Mouse (Mus musculus) kidney, embryonic 14.5 days (tissue): ENCODE measurements around the gene Acaca. TPM values are rescaled to one million over a fixed set of nuclear protein-coding genes. Genes with fewer than 3 reads are reported as not detected.

ENCODE experiments used
- ATAC-seq: fragments of 200-750 bp; cut with Nextera tagmentation; 2 replicates; pipeline ENCODE4 v1.8.0; 2017; ENCODE audit warnings: moderate number of reproducible peaks, mild to moderate bottlenecking, moderate TSS enrichment, moderate library complexity; ENCODE audit not compliant: low FRiP score, low TSS enrichment
- H3K27ac ChIP-seq: fragments of 300-500 bp; sonication (generic); 2 replicates; pipeline ENCODE4 v1.5.1; 2014; ENCODE audit warnings: low read depth, mild to moderate bottlenecking, low read length, moderate library complexity, mixed read lengths
- H3K27me3 ChIP-seq: fragments of 300-500 bp; sonication (generic); 2 replicates; pipeline ENCODE4 v1.6.1; 2014; ENCODE audit warnings: mild to moderate bottlenecking, low read length; ENCODE audit not compliant: control insufficient read depth, insufficient read depth
- H3K36me3 ChIP-seq: fragments of 300-500 bp; sonication (generic); 2 replicates; pipeline ENCODE4 v1.6.1; 2014; ENCODE audit warnings: low read length, mixed read lengths; ENCODE audit not compliant: control insufficient read depth, insufficient read depth
- H3K4me1 ChIP-seq: fragments of 300-500 bp; sonication (generic); 2 replicates; pipeline ENCODE4 v1.6.1; 2014; ENCODE audit warnings: low read length, mixed read lengths; ENCODE audit not compliant: control insufficient read depth, insufficient read depth
- H3K4me2 ChIP-seq: fragments of 300-500 bp; sonication (generic); replicated peaks from 2 replicates; pipeline ENCODE4 v1.6.1; 2014; ENCODE audit warnings: low read depth, mild to moderate bottlenecking, low read length
- H3K4me3 ChIP-seq: fragments of 300-500 bp; sonication (generic); 2 replicates; pipeline ENCODE4 v1.5.1; 2014; ENCODE audit warnings: mild to moderate bottlenecking, low read length
- H3K9ac ChIP-seq: fragments of 300-500 bp; sonication (generic); 2 replicates; pipeline ENCODE4 v1.6.1; 2014; ENCODE audit warnings: low read depth, mild to moderate bottlenecking, low read length, moderate library complexity
- H3K9me3 ChIP-seq: fragments of 300-500 bp; sonication (generic); 2 replicates; pipeline ENCODE4 v1.6.1; 2016; ENCODE audit warnings: low read length; ENCODE audit not compliant: control insufficient read depth
- WGBS: fragments of 180-500 bp; shearing (Covaris S2); extraction: QIAGEN DNeasy Blood & Tissue Kit; methylation state at CpG from one replicate; pipeline ENCODE4 v1.1.7; 2014; 5-methylcytosine and 5-hydroxymethylcytosine counted together
- polyA plus RNA-seq: library from polyadenylated mRNA; unstranded; fragments of >200 nt; fragmentation: Nextera tagmentation; extraction: Ambion mirVana; gene quantifications from 2 replicates; pipeline ENCODE4 v1.2.1, GENCODE M21; 2014

Acaca gene
- polyA plus RNA-seq, 1 experiment from 2014 or later, result 18.1 TPM

DNA sequence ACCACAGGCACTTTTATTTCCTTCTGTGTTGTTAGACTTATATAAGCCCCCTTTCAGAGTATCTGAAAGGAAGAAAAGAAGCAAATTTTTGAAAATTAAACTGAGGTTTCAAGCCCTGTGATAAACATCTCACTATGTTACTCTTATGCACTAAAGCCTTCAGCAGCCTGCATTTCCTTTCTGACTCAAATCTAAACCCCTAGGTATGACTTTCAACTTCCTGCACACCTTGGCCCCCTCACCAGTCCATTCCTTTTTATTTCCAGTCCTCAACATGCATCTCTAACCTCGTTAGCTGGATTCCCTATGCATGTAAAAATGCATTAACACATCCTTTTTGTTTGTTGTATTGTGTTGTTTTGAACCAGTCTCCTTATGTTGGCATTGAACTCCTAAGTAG lies 123.0 kb downstream of the Acaca start:
- H3K9ac ChIP-seq, result no peak overlapping the region
- no peak for ATAC-seq
- H3K27ac ChIP-seq, result no peak overlapping the region
- H3K9me3 ChIP-seq, result no peaks in the 10 kb centered on the region
- peaks cover 33% of the 10 kb centered on the region; the same call in 1 of the 2 replicates for H3K36me3 ChIP-seq
- H3K27me3 ChIP-seq, result no peaks in the 10 kb centered on the region
- H3K4me1 ChIP-seq, result no peaks in the 10 kb centered on the region
- 93% methylated on average over 1 of the region's 1 CpGs for WGBS
- no peak overlapping the region for H3K4me3 ChIP-seq
- no peak overlapping the region for H3K4me2 ChIP-seq

DNA sequence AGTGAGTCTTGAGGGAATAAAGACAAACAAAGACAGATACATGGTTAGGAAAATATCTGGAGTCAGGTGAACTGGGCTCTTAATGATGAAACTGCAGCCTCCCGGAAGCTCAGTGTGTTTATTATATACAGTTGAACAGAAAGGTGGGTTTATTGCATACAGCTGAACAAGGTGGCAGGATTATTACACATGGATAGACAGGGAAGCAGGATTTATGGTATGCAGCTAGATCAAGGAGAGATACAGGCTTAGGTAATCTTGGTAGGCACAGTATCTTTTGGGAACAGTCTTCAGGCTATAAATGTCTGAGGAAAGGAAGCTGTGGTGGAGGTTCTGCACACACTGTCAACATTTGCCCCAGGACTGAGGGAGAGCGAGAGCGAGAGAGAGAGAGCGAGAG lies 126.4 kb downstream of the Acaca start:
- H3K27ac ChIP-seq, result no peak overlapping the region
- no peak overlapping the region for H3K4me2 ChIP-seq
- no peak for ATAC-seq
- H3K9ac ChIP-seq, result no peak overlapping the region
- peaks cover 36% of the 10 kb centered on the region; the same call in 1 of the 2 replicates for H3K36me3 ChIP-seq
- no peaks in the 10 kb centered on the region for H3K9me3 ChIP-seq
- H3K27me3 ChIP-seq, result no peaks in the 10 kb centered on the region
- H3K4me3 ChIP-seq, result no peak overlapping the region
- WGBS, result 92% methylated on average over 4 of the region's 4 CpGs
- no peaks in the 10 kb centered on the region for H3K4me1 ChIP-seq

DNA sequence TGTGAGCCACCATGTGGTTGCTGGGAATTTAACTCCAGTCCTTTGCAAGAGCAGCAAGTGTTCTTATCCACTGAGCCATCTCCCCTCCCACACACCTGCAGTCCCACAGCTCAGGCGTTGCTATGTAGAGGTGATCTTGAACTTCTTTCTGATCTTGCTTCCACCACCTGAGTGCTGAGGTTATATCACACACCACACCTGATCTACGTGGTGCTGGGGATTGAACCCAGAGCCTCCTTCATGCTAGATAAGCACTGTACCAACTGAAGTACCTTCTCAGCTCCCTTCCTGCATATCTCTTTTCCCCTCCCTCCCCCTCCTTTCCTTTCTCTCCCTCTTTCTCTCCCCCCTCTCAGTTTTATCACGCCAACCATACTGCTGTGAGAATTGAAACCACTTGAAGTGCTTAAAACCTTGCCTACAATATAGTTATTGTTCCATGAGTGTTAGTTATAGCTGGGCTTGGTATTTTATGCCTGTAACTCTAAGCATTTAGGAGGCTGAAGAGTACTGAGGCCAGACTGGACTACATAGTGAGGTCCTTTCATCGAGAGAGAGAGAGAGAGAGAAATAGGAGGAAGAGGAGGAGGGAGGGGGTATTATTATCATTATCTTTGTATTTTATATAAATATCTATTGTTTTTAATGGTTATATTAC lies 128.7 kb downstream of the Acaca start:
- Histone ChIP-seq H3K9ac (no peak overlapping the region), H3K36me3 (peaks cover 31% of the 10 kb centered on the region), H3K9me3 (no peaks in the 10 kb centered on the region), H3K27me3 (no peaks in the 10 kb centered on the region), H3K4me1 (no peaks in the 10 kb centered on the region), H3K27ac (no peak overlapping the region), H3K4me3 (no peak overlapping the region), H3K4me2 (no peak overlapping the region)
- 84% methylated on average over 4 of the region's 4 CpGs for WGBS
- no peak for ATAC-seq

DNA sequence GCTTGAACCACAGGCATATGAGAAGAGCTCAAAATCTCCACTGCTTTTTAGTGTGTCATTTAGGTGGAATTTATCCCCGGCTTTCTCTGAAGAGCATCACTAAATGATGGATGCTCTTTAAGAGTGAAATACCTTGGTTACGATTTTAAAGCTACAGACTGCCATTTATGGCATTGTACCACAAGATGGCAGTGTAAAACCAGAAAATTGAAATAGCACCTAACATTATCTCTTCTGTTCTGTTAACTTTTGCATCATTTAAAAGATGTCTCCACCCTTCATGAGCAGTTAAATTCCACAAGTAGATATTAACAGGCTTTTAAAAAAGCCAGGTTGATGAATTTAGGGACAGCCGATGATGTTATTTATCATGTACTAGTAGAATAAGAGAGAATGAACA lies 135.0 kb downstream of the Acaca start:
- 68% methylated on average over 3 of the region's 3 CpGs for whole genome bisulfite sequencing
- ATAC-seq, result no peak
- no peaks in the 10 kb centered on the region for H3K9me3 ChIP-seq
- no peaks in the 10 kb centered on the region for H3K4me1 ChIP-seq
- H3K9ac ChIP-seq, result no peak overlapping the region
- H3K27me3 ChIP-seq, result no peaks in the 10 kb centered on the region
- no peak overlapping the region for H3K4me2 ChIP-seq
- no peak overlapping the region for H3K27ac ChIP-seq
- peaks cover 37% of the 10 kb centered on the region for H3K36me3 ChIP-seq
- H3K4me3 ChIP-seq, result no peak overlapping the region

DNA sequence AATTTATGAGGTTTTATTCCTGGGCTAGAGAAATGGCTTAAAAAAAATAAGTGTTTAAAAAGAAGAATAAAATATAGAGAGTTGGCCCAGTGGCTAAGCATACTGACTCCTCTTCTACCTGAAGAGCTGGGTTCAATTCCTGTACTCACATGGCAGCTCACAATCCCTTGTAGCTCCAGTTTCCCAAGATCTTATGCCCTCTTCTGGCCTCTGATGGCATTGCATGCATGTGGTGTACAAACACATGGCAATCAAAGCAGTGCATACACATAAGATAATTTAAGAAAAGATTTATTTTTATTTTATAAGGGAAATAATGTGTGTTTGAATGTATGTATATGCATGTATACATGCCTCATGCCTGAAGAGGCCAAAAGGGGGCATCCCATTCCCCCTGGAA lies 138.6 kb downstream of the Acaca start:
- no peaks in the 10 kb centered on the region for H3K27me3 ChIP-seq
- no peak overlapping the region for H3K27ac ChIP-seq
- H3K4me1 ChIP-seq, result no peaks in the 10 kb centered on the region
- H3K9ac ChIP-seq, result no peak overlapping the region
- H3K36me3 ChIP-seq, result peaks cover 28% of the 10 kb centered on the region
- no peak for ATAC-seq
- H3K4me3 ChIP-seq, result no peak overlapping the region
- H3K9me3 ChIP-seq, result no peaks in the 10 kb centered on the region
- no peak overlapping the region for H3K4me2 ChIP-seq

DNA sequence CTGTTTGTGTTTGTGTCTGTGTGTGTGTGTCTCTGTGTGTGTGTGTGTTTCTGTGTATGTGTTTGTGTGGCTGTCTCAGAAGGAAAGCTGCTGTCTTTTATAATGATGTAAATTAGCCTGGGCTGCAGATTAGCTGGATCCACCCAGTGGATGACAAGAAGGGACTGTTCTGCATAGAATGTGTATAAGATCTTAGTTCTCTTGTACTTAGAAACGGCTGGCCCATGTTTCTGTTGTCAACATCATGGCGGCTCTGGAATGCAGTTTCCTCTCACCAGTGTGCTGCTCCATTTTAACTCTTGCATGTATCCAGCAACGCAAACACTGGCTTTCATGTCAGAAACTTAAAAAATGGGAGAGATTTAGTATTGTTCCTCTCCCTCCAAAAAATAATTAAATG lies 141.0 kb downstream of the Acaca start:
- Histone ChIP-seq H3K4me3 (no peak overlapping the region), H3K9me3 (no peaks in the 10 kb centered on the region), H3K27me3 (no peaks in the 10 kb centered on the region), H3K4me1 (no peaks in the 10 kb centered on the region), H3K36me3 (peaks cover 12% of the 10 kb centered on the region; the same call in 1 of the 2 replicates), H3K4me2 (no peak overlapping the region), H3K27ac (no peak overlapping the region), H3K9ac (no peak overlapping the region)
- WGBS, result 73% methylated on average over 3 of the region's 3 CpGs
- no peak for ATAC-seq

DNA sequence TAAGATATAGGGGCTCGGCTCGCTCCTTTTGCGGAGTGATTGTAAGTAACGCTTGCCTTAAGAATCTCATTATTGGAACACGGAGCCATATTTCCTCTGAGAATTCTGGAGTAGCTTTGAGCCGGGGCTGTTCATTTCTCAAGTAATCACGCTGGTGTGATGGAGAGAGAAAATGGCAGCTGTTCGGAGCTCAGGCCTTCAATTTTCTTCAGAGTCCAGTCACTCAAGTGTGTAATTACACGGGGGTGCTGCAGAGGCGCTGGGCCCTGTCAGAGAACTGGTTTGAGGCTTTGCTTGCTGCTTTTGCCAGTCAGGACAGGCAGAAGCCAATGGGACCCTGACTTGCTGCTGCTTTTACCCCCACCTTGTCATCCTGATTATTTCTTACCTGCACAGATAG lies 142.5 kb downstream of the Acaca start:
- Histone ChIP-seq H3K4me1 (no peaks in the 10 kb centered on the region), H3K36me3 (peaks cover 7% of the 10 kb centered on the region; the same call in 1 of the 2 replicates), H3K9ac (no peak overlapping the region), H3K27ac (no peak overlapping the region), H3K4me3 (no peak overlapping the region), H3K4me2 (no peak overlapping the region), H3K27me3 (no peaks in the 10 kb centered on the region), H3K9me3 (no peaks in the 10 kb centered on the region)
- no peak for ATAC-seq
- WGBS, result 52% methylated on average over 10 of the region's 10 CpGs

DNA sequence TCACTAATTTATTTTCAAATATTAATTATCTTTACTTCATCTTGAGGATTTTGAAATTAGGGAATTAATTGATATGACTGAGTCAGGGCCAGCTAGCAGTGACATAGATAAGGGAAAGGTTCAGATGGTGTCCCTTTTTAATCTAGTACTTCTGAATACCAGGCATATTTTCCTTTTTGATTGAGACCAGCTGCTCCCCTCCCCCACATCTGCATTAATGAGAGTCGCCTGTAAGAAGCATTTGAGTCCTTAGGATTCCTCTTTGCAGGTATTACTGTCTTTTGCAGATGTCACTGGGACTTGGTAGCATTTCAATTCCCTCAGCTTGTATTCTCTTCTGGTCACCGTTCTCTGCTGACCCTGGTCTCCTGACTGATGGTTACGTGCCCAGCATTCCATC lies 143.1 kb downstream of the Acaca start:
- Histone ChIP-seq H3K4me3 (no peak overlapping the region), H3K27ac (no peak overlapping the region), H3K36me3 (peaks cover 7% of the 10 kb centered on the region; the same call in 1 of the 2 replicates), H3K27me3 (no peaks in the 10 kb centered on the region), H3K4me2 (no peak overlapping the region), H3K4me1 (no peaks in the 10 kb centered on the region), H3K9me3 (no peaks in the 10 kb centered on the region), H3K9ac (no peak overlapping the region)
- no peak for ATAC-seq
- WGBS, result 86% methylated on average over 3 of the region's 3 CpGs

DNA sequence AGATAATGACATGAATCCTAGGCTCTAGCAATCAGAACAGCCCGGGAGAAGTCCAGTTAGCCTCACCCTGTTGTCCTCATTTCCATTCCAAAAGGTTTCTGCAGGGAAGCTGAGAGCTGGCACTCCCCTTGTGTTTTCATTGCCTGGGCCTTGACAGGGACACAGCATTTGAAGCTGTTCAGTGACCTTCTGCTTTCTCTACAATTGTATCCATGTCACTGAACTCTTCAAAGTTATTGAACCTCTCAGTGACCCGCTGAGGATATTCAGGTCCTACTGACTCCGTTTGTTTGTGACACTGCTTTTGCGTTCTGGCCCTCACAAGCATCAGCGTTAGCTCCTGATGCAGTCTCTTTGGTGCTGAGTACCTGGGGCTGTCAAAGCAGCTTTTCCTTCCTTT lies 147.5 kb downstream of the Acaca start:
- no peaks in the 10 kb centered on the region for H3K4me1 ChIP-seq
- H3K9ac ChIP-seq, result no peak overlapping the region
- no peak overlapping the region for H3K4me2 ChIP-seq
- no peak overlapping the region for H3K4me3 ChIP-seq
- H3K27ac ChIP-seq, result no peak overlapping the region
- no peak for ATAC-seq
- H3K9me3 ChIP-seq, result no peaks in the 10 kb centered on the region
- no peaks in the 10 kb centered on the region for H3K27me3 ChIP-seq
- H3K36me3 ChIP-seq, result peaks cover 22% of the 10 kb centered on the region; the same call in 1 of the 2 replicates
- 54% methylated on average over 5 of the region's 5 CpGs for WGBS
